Comparison of ENCODE assay signal across 18 mouse cellular contexts in the genomic region with DNA sequence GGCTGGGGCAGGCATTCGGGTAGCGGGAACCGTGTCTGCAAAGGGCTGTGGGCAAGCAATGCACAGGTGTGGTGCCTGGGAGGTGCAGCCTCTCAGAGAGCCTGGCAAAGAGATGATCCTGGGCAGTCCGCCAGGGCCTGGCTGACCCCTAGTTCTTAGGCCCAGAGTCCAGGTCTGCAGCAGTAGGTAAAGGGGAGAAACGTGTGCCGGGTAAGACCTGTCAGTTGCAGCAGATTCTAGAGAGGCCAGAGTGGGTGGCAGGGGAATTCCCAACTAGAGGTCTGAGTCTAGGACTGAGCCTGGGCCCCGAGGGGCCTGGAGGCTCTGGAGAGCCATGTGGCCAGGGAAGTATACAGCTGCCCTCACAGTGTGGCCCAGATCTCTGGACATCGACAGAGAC. TPM values are rescaled to one million over a fixed set of nuclear protein-coding genes. Genes with fewer than 3 reads are reported as not detected.
DNase-seq lines count a peak whose midpoint lies in the region; ATAC-seq lines count a peak whose summit lies in the region.
"Had no signal": no experiment of that assay in that cellular context is flagged by ENCODE, and none has a peak within 500 bp of the region (broad histone marks: within the 10 kb centered on the region; RNA-seq: fewer than 3 reads in every experiment).

No protein-coding gene starts in this region.

- no peak overlapping the region for H3K4me2 ChIP-seq in kidney, embryonic 14.5 days (replicated peaks; ENCODE audit: low read depth, low read length)
- H3K4me2 ChIP-seq in heart, embryonic 16.5 days (ENCODE audit: low read depth, low read length) = no peak overlapping the region
- H3K4me2 ChIP-seq: embryonic facial prominence, embryonic 15.5 days; hindbrain, embryonic 14.5 days; midbrain, embryonic 15.5 days had no signal

- no peak overlapping the region for H3K9ac ChIP-seq in kidney, embryonic 14.5 days (ENCODE audit: low read depth, low read length)
- no peak overlapping the region for H3K9ac ChIP-seq in heart, embryonic 16.5 days (ENCODE audit: low read length)
- H3K9ac ChIP-seq: embryonic facial prominence, embryonic 15.5 days; hindbrain, embryonic 14.5 days; midbrain, embryonic 15.5 days had no signal

- H3K36me3 ChIP-seq in kidney, embryonic 14.5 days (ENCODE audit: control insufficient read depth, insufficient read depth, low read length) = peaks cover 34% of the 10 kb centered on the region; the same call in 1 of the 2 replicates
- H3K36me3 ChIP-seq in heart, embryonic 16.5 days (ENCODE audit: control insufficient read depth, insufficient read depth) = no peaks in the 10 kb centered on the region; the same call in 1 of the 2 replicates
- H3K36me3 ChIP-seq: midbrain, embryonic 15.5 days had no signal

- H3K9me3 ChIP-seq in kidney, embryonic 14.5 days (ENCODE audit: control insufficient read depth, low read length) = no peaks in the 10 kb centered on the region
- H3K9me3 ChIP-seq in heart, embryonic 16.5 days (replicated peaks; ENCODE audit: control insufficient read depth, low read length) = no peaks in the 10 kb centered on the region
- H3K9me3 ChIP-seq: embryonic facial prominence, embryonic 15.5 days; midbrain, embryonic 15.5 days had no signal

- no peak for ATAC-seq in kidney, embryonic 14.5 days (ENCODE audit: low FRiP score, low TSS enrichment)
- ATAC-seq in heart, embryonic 16.5 days (replicated peaks; ENCODE audit: extremely low read depth, insufficient read depth, low FRiP score) = no peak
- ATAC-seq: forebrain, embryonic 16.5 days; intestine, postnatal 0 days; midbrain, embryonic 15.5 days had no signal

- DNase-seq in cerebellum, postnatal 36 days = peak; percentile 40 to 51
- DNase-seq in cerebellum, postnatal 4 days (ENCODE audit: low spot score in 2 of 2) = no peak
- DNase-seq in kidney, adult 18-20 months = peak; percentile 86
- peak; percentile 90 for DNase-seq in kidney, postnatal 14 days
- DNase-seq in layer of hippocampus, adult 18-20 months (ENCODE audit: low spot score in 2 of 2) = no peak
- no peak for DNase-seq in T-cell, adult 2 months (ENCODE audit: low spot score)
- DNase-seq: gastrocnemius, postnatal 10 days; layer of hippocampus, postnatal 36 days; left cerebral cortex, postnatal 4 days; lung, adult 2 months; right cerebral cortex, postnatal 14 days had no signal

- H3K27me3 ChIP-seq in kidney, embryonic 14.5 days (ENCODE audit: control insufficient read depth, insufficient read depth, low read length) = no peaks in the 10 kb centered on the region
- H3K27me3 ChIP-seq in heart, embryonic 16.5 days (ENCODE audit: control insufficient read depth, insufficient read depth, low read length) = no peaks in the 10 kb centered on the region
- H3K27me3 ChIP-seq: embryonic facial prominence, embryonic 15.5 days; midbrain, embryonic 15.5 days had no signal

- H3K4me3 ChIP-seq in kidney, embryonic 14.5 days (ENCODE audit: low read length) = no peak overlapping the region
- no peak overlapping the region for H3K4me3 ChIP-seq in heart, embryonic 16.5 days (ENCODE audit: low read length)
- H3K4me3 ChIP-seq: embryonic facial prominence, embryonic 15.5 days; midbrain, embryonic 15.5 days had no signal

- peaks cover 39% of the 10 kb centered on the region for H3K4me1 ChIP-seq in kidney, embryonic 14.5 days (ENCODE audit: control insufficient read depth, insufficient read depth, low read length)
- peaks cover 33% of the 10 kb centered on the region for H3K4me1 ChIP-seq in heart, embryonic 16.5 days (ENCODE audit: control insufficient read depth, insufficient read depth, low read length)

- no peak overlapping the region for H3K27ac ChIP-seq in kidney, embryonic 14.5 days (ENCODE audit: low read depth, low read length)
- peak overlapping the region; percentile 29; the same call in 1 of the 2 replicates for H3K27ac ChIP-seq in heart, embryonic 16.5 days (ENCODE audit: low read length)
- H3K27ac ChIP-seq: embryonic facial prominence, embryonic 15.5 days; hindbrain, embryonic 14.5 days; midbrain, embryonic 15.5 days had no signal

- 89% methylated on average over 8 of the region's 8 CpGs for WGBS in kidney, embryonic 14.5 days
- WGBS in heart, embryonic 16.5 days = 73% methylated on average over 8 of the region's 8 CpGs

RNA-seq across cellular contexts. Expression of a gene that starts 11.6 kb away (rescaled TPM):
- polyA plus RNA-seq in kidney, embryonic 14.5 days (2014; fragmentation: Nextera tagmentation; extraction: Ambion mirVana) = 33.4 and 37.8 TPM in 2 replicates
- polyA plus RNA-seq in heart, embryonic 16.5 days (2015; fragmentation: Nextera tagmentation; extraction: Ambion mirVana) = 17.2 and 18.2 TPM in 2 replicates
- total RNA-seq in layer of hippocampus, adult 18-20 months (2021) = 10 to 100 TPM; 24.3 to 25.4 TPM

RNA-seq across cellular contexts. Expression of a gene that starts 39.0 kb away (rescaled TPM):
- polyA plus RNA-seq in kidney, embryonic 14.5 days (2014; fragmentation: Nextera tagmentation; extraction: Ambion mirVana) = 0.23 and 0.49 TPM in 2 replicates
- 0.04 and 0.11 TPM in 2 replicates for polyA plus RNA-seq in heart, embryonic 16.5 days (2015; fragmentation: Nextera tagmentation; extraction: Ambion mirVana)
- under 1 TPM; 0.28 to 0.35 TPM for total RNA-seq in layer of hippocampus, adult 18-20 months (2021)
- polyA plus RNA-seq: intestine, postnatal 0 days had no signal

Comparison
In these comparisons a context has a peak if more than half of its experiments do, and no peak if none do; other contexts are left out.
1. DNase-seq: peak in cerebellum, postnatal 36 days (2 of 2), kidney, adult 18-20 months (single experiment) and kidney, postnatal 14 days (single experiment); none in cerebellum, postnatal 4 days (0 of 2), layer of hippocampus, adult 18-20 months (0 of 2) and T-cell, adult 2 months (single experiment).